Mouse (Mus musculus) thymus, adult 2 months (tissue): ENCODE results near the gene Chek2. TPM values are rescaled to one million over a fixed set of nuclear protein-coding genes. Genes with fewer than 3 reads are reported as not detected.

Experiments
- DNase-seq: peaks from one replicate; pipeline ENCODE4 v3.0.0; 2021
- H3K27ac ChIP-seq: fragments of 200-500 bp; 2 replicates; pipeline ENCODE4 v1.5.1; 2012; ENCODE audit warnings: low read length, control low read depth; ENCODE audit not compliant: control insufficient read depth, insufficient read depth
- H3K27me3 ChIP-seq: fragments of 200-500 bp; 2 replicates; pipeline ENCODE4 v1.6.1; 2012; ENCODE audit warnings: mild to moderate bottlenecking, low read length, moderate library complexity, mixed read lengths; ENCODE audit not compliant: control insufficient read depth, insufficient read depth
- H3K36me3 ChIP-seq: fragments of 200-500 bp; 2 replicates; pipeline ENCODE4 v1.6.1; 2012; ENCODE audit warnings: mild to moderate bottlenecking, low read length, moderate library complexity; ENCODE audit not compliant: control insufficient read depth, insufficient read depth
- H3K4me1 ChIP-seq: fragments of 200-500 bp; replicated peaks from 2 replicates; pipeline ENCODE4 v1.6.1; 2012; ENCODE audit warnings: low read length; ENCODE audit not compliant: control insufficient read depth, insufficient read depth
- H3K4me3 ChIP-seq: fragments of 200-500 bp; 2 replicates; pipeline ENCODE4 v1.5.1; 2012; ENCODE audit warnings: mild to moderate bottlenecking, low read length, control low read depth, moderate library complexity; ENCODE audit not compliant: control insufficient read depth, insufficient read depth
- CTCF ChIP-seq: fragments of 200-500 bp; IDR thresholded peaks from 2 replicates; pipeline ENCODE4 v1.5.1; 2012; ENCODE audit warnings: mild to moderate bottlenecking, control low read depth, low read length, moderate library complexity, borderline replicate concordance; ENCODE audit not compliant: control insufficient read depth, poor library complexity, insufficient read depth; ENCODE audit errors: extremely low read depth
- POLR2A ChIP-seq: fragments of 200-500 bp; IDR thresholded peaks from 2 replicates; pipeline ENCODE4 v1.6.1; 2012; ENCODE audit warnings: mild to moderate bottlenecking, low read length, control low read depth, moderate library complexity; ENCODE audit not compliant: control insufficient read depth, poor library complexity, insufficient read depth; ENCODE audit errors: extremely low read depth
- WGBS: fragments of 180-500 bp; shearing (Covaris S2); methylation state at CpG from one replicate; pipeline ENCODE4 v1.1.7; 2018; 5-methylcytosine and 5-hydroxymethylcytosine counted together
- polyA plus RNA-seq: library from polyadenylated mRNA; depleted of rRNA; stranded (reverse); fragments of >200 nt; gene quantifications from 2 replicates; pipeline ENCODE4 v1.2.3, GENCODE M21; 2012

The Chek2 gene
- polyA plus RNA-seq, 1 experiment = 16.1 TPM

GRCm38 (mm10) chr5:110804012-110804743 lies 35.6 kb upstream of the Chek2 start:
- 92% methylated on average over 7 of the region's 7 CpGs for WGBS
- Histone ChIP-seq H3K27ac (no peak overlapping the region), H3K27me3 (no peaks in the 10 kb centered on the region), H3K4me1 (peaks cover 26% of the 10 kb centered on the region), H3K36me3 (peaks cover under 1% of the 10 kb centered on the region), H3K4me3 (no peak overlapping the region)
- TF ChIP-seq POLR2A (no peak), CTCF (no peak)
- no peak for DNase-seq

- Histone ChIP-seq H3K36me3 (no peaks in the 10 kb centered on the region), H3K4me3 (no peak overlapping the region), H3K27me3 (no peaks in the 10 kb centered on the region), H3K4me1 (peaks cover 24% of the 10 kb centered on the region), H3K27ac (no peak overlapping the region)
- no peak for DNase-seq
- no peak for TF ChIP-seq POLR2A
- WGBS = 92% methylated on average over 4 of the region's 4 CpGs
These were observed 33.6 kb upstream of the Chek2 start for GRCm38 (mm10) chr5:110806154-110806553.

GRCm38 (mm10) chr5:110806676-110807075 lies 33.1 kb upstream of the Chek2 start:
- H3K4me3 ChIP-seq = no peak overlapping the region
- peaks cover 20% of the 10 kb centered on the region for H3K4me1 ChIP-seq
- WGBS = 86% methylated on average over 1 of the region's 1 CpGs
- no peak overlapping the region for H3K27ac ChIP-seq
- TF ChIP-seq CTCF = no peak
- TF ChIP-seq POLR2A = no peak
- no peaks in the 10 kb centered on the region for H3K36me3 ChIP-seq
- no peak for DNase-seq
- H3K27me3 ChIP-seq = no peaks in the 10 kb centered on the region

- H3K4me1 ChIP-seq = peaks cover 20% of the 10 kb centered on the region
- H3K4me3 ChIP-seq = no peak overlapping the region
- no peaks in the 10 kb centered on the region for H3K27me3 ChIP-seq
- H3K36me3 ChIP-seq = no peaks in the 10 kb centered on the region
- TF ChIP-seq CTCF (no peak), POLR2A (no peak)
- H3K27ac ChIP-seq = no peak overlapping the region; the same call in 1 of the 2 replicates
- no peak for DNase-seq
- 91% methylated on average over 4 of the region's 4 CpGs for WGBS
These were observed 32.3 kb upstream of the Chek2 start for GRCm38 (mm10) chr5:110807453-110807852.

GRCm38 (mm10) chr5:110808061-110808631 lies 31.6 kb upstream of the Chek2 start:
- 3% methylated on average over 14 of the region's 14 CpGs for WGBS
- DNase-seq = peak; percentile 68
- Histone ChIP-seq H3K4me3 (peak overlapping the region; percentile 66), H3K4me1 (peaks cover 20% of the 10 kb centered on the region), H3K27ac (peak overlapping the region; percentile 2; the same call in 1 of the 2 replicates), H3K36me3 (no peaks in the 10 kb centered on the region), H3K27me3 (no peaks in the 10 kb centered on the region)
- TF ChIP-seq POLR2A (no peak), CTCF (0 out of 2 replicates have a peak, but pooled peaks have one; percentile 20)

GRCm38 (mm10) chr5:110808821-110809666 lies 30.7 kb upstream of the Chek2 start:
- H3K27ac ChIP-seq = peak overlapping the region; percentile 2; the same call in 1 of the 2 replicates
- peaks cover 20% of the 10 kb centered on the region for H3K4me1 ChIP-seq
- peak; percentile 16 for DNase-seq
- 2% methylated on average over 27 of the region's 27 CpGs for WGBS
- no peak for TF ChIP-seq CTCF
- TF ChIP-seq POLR2A = no peak
- H3K27me3 ChIP-seq = no peaks in the 10 kb centered on the region
- H3K36me3 ChIP-seq = no peaks in the 10 kb centered on the region
- H3K4me3 ChIP-seq = peak overlapping the region; percentile 66
